Mouse (Mus musculus) cortical plate, adult 2 months (tissue): Measurements from ENCODE around the gene Oas2.

ENCODE experiments used
- CTCF ChIP-seq: fragments of 200-500 bp; IDR thresholded peaks from 2 replicates; pipeline ENCODE4 v1.5.1; 2011; ENCODE audit warnings: mild to moderate bottlenecking, control low read depth, low read length; ENCODE audit not compliant: insufficient read depth; ENCODE audit errors: extremely low read depth
- POLR2A ChIP-seq: fragments of 200-500 bp; IDR thresholded peaks from 2 replicates; pipeline ENCODE4 v1.6.1; 2011; ENCODE audit warnings: mild to moderate bottlenecking, low read length, control low read depth; ENCODE audit not compliant: insufficient read depth; ENCODE audit errors: extremely low read depth

- TF ChIP-seq CTCF (no peak), POLR2A (no peak)
These were observed 55.5 kb downstream of the Oas2 start for GRCm38 (mm10) chr5:120693931-120694694.
